Mouse (Mus musculus) liver, embryonic 13.5 days (tissue): ENCODE measurements around the gene Mad2l2. TPM values are rescaled to one million over a fixed set of nuclear protein-coding genes. Genes with fewer than 3 reads are reported as not detected.
"Not testable (repeated sequence)": the region's sequence is repeated elsewhere in the genome, so short reads cannot be mapped to it uniquely, and the experiment has no call there.

Experiments
- ATAC-seq: fragments of 200-750 bp; cut with Nextera tagmentation; 2 replicates; pipeline ENCODE4 v1.8.0; 2017; ENCODE audit warnings: low read depth, mild to moderate bottlenecking, moderate number of reproducible peaks, moderate library complexity
- DNase-seq: peaks from one replicate; pipeline ENCODE4 v3.0.0; 2022
- H3K27ac ChIP-seq: fragments of 300-500 bp; sonication (generic); 2 replicates; pipeline ENCODE4 v1.5.1; 2015; ENCODE audit warnings: moderate library complexity, mild to moderate bottlenecking, inconsistent platforms
- H3K27me3 ChIP-seq: fragments of 300-500 bp; sonication (generic); 2 replicates; pipeline ENCODE4 v1.6.1; 2015; ENCODE audit warnings: mild to moderate bottlenecking, inconsistent platforms
- H3K36me3 ChIP-seq: fragments of 300-500 bp; sonication (generic); 2 replicates; pipeline ENCODE4 v1.6.1; 2015; ENCODE audit warnings: mild to moderate bottlenecking, inconsistent platforms
- H3K4me1 ChIP-seq: fragments of 300-500 bp; sonication (generic); replicated peaks from 2 replicates; pipeline ENCODE4 v1.6.1; 2015; ENCODE audit warnings: inconsistent platforms
- H3K4me2 ChIP-seq: fragments of 300-500 bp; sonication (generic); 2 replicates; pipeline ENCODE4 v1.6.1; 2015; ENCODE audit warnings: inconsistent platforms, mild to moderate bottlenecking, moderate library complexity
- H3K4me3 ChIP-seq: fragments of 300-500 bp; sonication (generic); replicated peaks from 2 replicates; pipeline ENCODE4 v1.5.1; 2015; ENCODE audit warnings: mild to moderate bottlenecking, inconsistent platforms
- H3K9ac ChIP-seq: fragments of 300-500 bp; sonication (generic); 2 replicates; pipeline ENCODE4 v1.6.1; 2015; ENCODE audit warnings: mild to moderate bottlenecking, inconsistent platforms
- H3K9me3 ChIP-seq: fragments of 300-500 bp; sonication (generic); replicated peaks from 2 replicates; pipeline ENCODE4 v1.6.1; 2016; ENCODE audit warnings: inconsistent platforms
- whole genome bisulfite sequencing: fragments of 180-500 bp; shearing (Covaris S2); methylation state at CpG from one replicate; pipeline ENCODE4 v1.1.7; 2015; ENCODE audit not compliant: insufficient replicate concordance; 5-methylcytosine and 5-hydroxymethylcytosine counted together
- polyA plus RNA-seq: library from polyadenylated mRNA; unstranded; fragments of >200 nt; fragmentation: Nextera tagmentation; extraction: Ambion mirVana; gene quantifications from 2 replicates; pipeline ENCODE4 v1.2.1, GENCODE M21; 2015

The Mad2l2 gene
- polyA plus RNA-seq, 1 experiment from 2014 or later, result 21.0 TPM

GRCm38 (mm10) chr4:148164002-148164439, 33.8 kb downstream of the Mad2l2 start:
- no peak overlapping the region for H3K9ac ChIP-seq
- peaks cover 91% of the 10 kb centered on the region for H3K27me3 ChIP-seq
- H3K4me3 ChIP-seq, result peak overlapping the region; percentile 23; the same call in 1 of the 2 replicates
- peaks cover 32% of the 10 kb centered on the region for H3K4me1 ChIP-seq
- no peaks in the 10 kb centered on the region for H3K36me3 ChIP-seq
- 2% methylated on average over 29 of the region's 29 CpGs for WGBS
- DNase-seq (peak; percentile 46), ATAC-seq (0 out of 2 replicates have a peak, but pooled peaks have one; percentile 5)
- H3K27ac ChIP-seq, result no peak overlapping the region
- peak overlapping the region; percentile 40 for H3K4me2 ChIP-seq
- H3K9me3 ChIP-seq, result no peaks in the 10 kb centered on the region

- ATAC-seq (no peak), DNase-seq (no peak)
- H3K4me2 ChIP-seq, result no peak overlapping the region; the same call in 1 of the 2 replicates
- H3K4me3 ChIP-seq, result 0 out of 2 replicates have a peak overlapping the region, but pooled peaks have one; percentile 23
- no peak overlapping the region for H3K9ac ChIP-seq
- peaks cover 28% of the 10 kb centered on the region for H3K4me1 ChIP-seq
- WGBS, result 1% methylated on average over 16 of the region's 16 CpGs
- H3K27ac ChIP-seq, result no peak overlapping the region
- H3K36me3 ChIP-seq, result no peaks in the 10 kb centered on the region
- peaks cover 90% of the 10 kb centered on the region for H3K27me3 ChIP-seq
- no peaks in the 10 kb centered on the region for H3K9me3 ChIP-seq
Measured at GRCm38 (mm10) chr4:148164461-148164860, 34.3 kb downstream of the Mad2l2 start.

GRCm38 (mm10) chr4:148165551-148165950, 35.4 kb downstream of the Mad2l2 start:
- WGBS, result 15% methylated on average over 17 of the region's 17 CpGs
- H3K9me3 ChIP-seq, result no peaks in the 10 kb centered on the region
- H3K4me1 ChIP-seq, result peaks cover 17% of the 10 kb centered on the region
- H3K4me3 ChIP-seq, result no peak overlapping the region
- no peaks in the 10 kb centered on the region for H3K36me3 ChIP-seq
- ATAC-seq, result no peak
- H3K27ac ChIP-seq, result no peak overlapping the region
- H3K27me3 ChIP-seq, result peaks cover 90% of the 10 kb centered on the region
- no peak for DNase-seq
- H3K4me2 ChIP-seq, result no peak overlapping the region
- H3K9ac ChIP-seq, result no peak overlapping the region

GRCm38 (mm10) chr4:148166431-148166830, 36.2 kb downstream of the Mad2l2 start:
- H3K9me3 ChIP-seq, result no peaks in the 10 kb centered on the region
- no peaks in the 10 kb centered on the region for H3K36me3 ChIP-seq
- H3K27ac ChIP-seq, result no peak overlapping the region
- WGBS, result 19% methylated on average over 10 of the region's 10 CpGs
- no peak overlapping the region for H3K4me2 ChIP-seq
- ATAC-seq (no peak), DNase-seq (no peak)
- peaks cover 11% of the 10 kb centered on the region; the same call in 1 of the 2 replicates for H3K4me1 ChIP-seq
- H3K27me3 ChIP-seq, result peaks cover 88% of the 10 kb centered on the region
- H3K9ac ChIP-seq, result no peak overlapping the region
- H3K4me3 ChIP-seq, result no peak overlapping the region

- Histone ChIP-seq H3K4me3 (no peak overlapping the region), H3K27me3 (peaks cover 88% of the 10 kb centered on the region), H3K27ac (no peak overlapping the region), H3K9me3 (no peaks in the 10 kb centered on the region), H3K36me3 (no peaks in the 10 kb centered on the region), H3K4me1 (peaks cover 11% of the 10 kb centered on the region; the same call in 1 of the 2 replicates), H3K9ac (no peak overlapping the region), H3K4me2 (no peak overlapping the region)
- DNase-seq (no peak), ATAC-seq (no peak)
- 18% methylated on average over 4 of the region's 4 CpGs for WGBS
Measured at GRCm38 (mm10) chr4:148166986-148167385, 36.8 kb downstream of the Mad2l2 start.

- H3K4me2 ChIP-seq, result no peak overlapping the region
- no peak overlapping the region for H3K4me3 ChIP-seq
- H3K27ac ChIP-seq, result no peak overlapping the region
- no peak overlapping the region for H3K9ac ChIP-seq
- peaks cover 11% of the 10 kb centered on the region; the same call in 1 of the 2 replicates for H3K4me1 ChIP-seq
- H3K36me3 ChIP-seq, result no peaks in the 10 kb centered on the region
- no peak for ATAC-seq
- DNase-seq, result no peak
- no peaks in the 10 kb centered on the region for H3K9me3 ChIP-seq
- peaks cover 88% of the 10 kb centered on the region for H3K27me3 ChIP-seq
- 13% methylated on average over 7 of the region's 7 CpGs for WGBS
Measured at GRCm38 (mm10) chr4:148168287-148168686, 38.1 kb downstream of the Mad2l2 start.

- peaks cover 88% of the 10 kb centered on the region for H3K27me3 ChIP-seq
- H3K9me3 ChIP-seq, result no peaks in the 10 kb centered on the region
- H3K4me1 ChIP-seq, result peaks cover 3% of the 10 kb centered on the region; the same call in 1 of the 2 replicates
- no peak overlapping the region for H3K9ac ChIP-seq
- H3K4me2 ChIP-seq, result no peak overlapping the region
- DNase-seq (no peak), ATAC-seq (no peak)
- WGBS, result 8% methylated on average over 15 of the region's 15 CpGs
- no peaks in the 10 kb centered on the region for H3K36me3 ChIP-seq
- H3K4me3 ChIP-seq, result no peak overlapping the region
- H3K27ac ChIP-seq, result no peak overlapping the region
Measured at GRCm38 (mm10) chr4:148169586-148169985, 39.4 kb downstream of the Mad2l2 start.

- no peaks in the 10 kb centered on the region for H3K36me3 ChIP-seq
- 3% methylated on average over 2 of the region's 2 CpGs for WGBS
- DNase-seq (no peak), ATAC-seq (no peak)
- no peak overlapping the region for H3K9ac ChIP-seq
- H3K27me3 ChIP-seq, result peaks cover 88% of the 10 kb centered on the region
- H3K9me3 ChIP-seq, result no peaks in the 10 kb centered on the region
- no peak overlapping the region for H3K4me3 ChIP-seq
- H3K4me1 ChIP-seq, result no peaks in the 10 kb centered on the region
- H3K27ac ChIP-seq, result no peak overlapping the region
- H3K4me2 ChIP-seq, result no peak overlapping the region
Measured at GRCm38 (mm10) chr4:148170842-148171241, 40.7 kb downstream of the Mad2l2 start.

- H3K9ac ChIP-seq, result no peak overlapping the region
- H3K27ac ChIP-seq, result no peak overlapping the region
- WGBS, result 43% methylated on average over 3 of the region's 3 CpGs
- H3K9me3 ChIP-seq, result no peaks in the 10 kb centered on the region
- no peak for DNase-seq
- no peak overlapping the region for H3K4me3 ChIP-seq
- H3K36me3 ChIP-seq, result no peaks in the 10 kb centered on the region
- no peak for ATAC-seq
- H3K27me3 ChIP-seq, result peaks cover 88% of the 10 kb centered on the region
- H3K4me2 ChIP-seq, result no peak overlapping the region
- no peaks in the 10 kb centered on the region for H3K4me1 ChIP-seq
Measured at GRCm38 (mm10) chr4:148171261-148171660, 41.1 kb downstream of the Mad2l2 start.

- no peak overlapping the region for H3K9ac ChIP-seq
- ATAC-seq, result no peak
- no peaks in the 10 kb centered on the region for H3K4me1 ChIP-seq
- H3K36me3 ChIP-seq, result no peaks in the 10 kb centered on the region
- H3K4me2 ChIP-seq, result no peak overlapping the region
- H3K4me3 ChIP-seq, result no peak overlapping the region
- H3K27ac ChIP-seq, result no peak overlapping the region
- 6% methylated on average over 30 of the region's 30 CpGs for WGBS
- peaks cover 92% of the 10 kb centered on the region for H3K27me3 ChIP-seq
- no peak for DNase-seq
- no peaks in the 10 kb centered on the region for H3K9me3 ChIP-seq
Measured at GRCm38 (mm10) chr4:148173811-148174494, 43.8 kb downstream of the Mad2l2 start.

GRCm38 (mm10) chr4:148174495-148174862, 44.3 kb downstream of the Mad2l2 start:
- Histone ChIP-seq H3K4me2 (no peak overlapping the region), H3K9ac (no peak overlapping the region), H3K4me3 (no peak overlapping the region), H3K27me3 (peaks cover 94% of the 10 kb centered on the region), H3K9me3 (no peaks in the 10 kb centered on the region), H3K4me1 (no peaks in the 10 kb centered on the region), H3K36me3 (no peaks in the 10 kb centered on the region), H3K27ac (no peak overlapping the region)
- ATAC-seq (no peak), DNase-seq (no peak)
- WGBS, result 20% methylated on average over 12 of the region's 12 CpGs

- not testable (repeated sequence) for H3K27ac ChIP-seq, H3K9ac ChIP-seq, H3K9me3 ChIP-seq, H3K4me3 ChIP-seq, H3K4me1 ChIP-seq, DNase-seq, ATAC-seq, H3K36me3 ChIP-seq, H3K4me2 ChIP-seq
- WGBS, result 15% methylated on average over 5 of the region's 6 CpGs
- H3K27me3 ChIP-seq, result peaks cover 84% of the 10 kb centered on the region
Measured at GRCm38 (mm10) chr4:148176603-148177002, 46.4 kb downstream of the Mad2l2 start.
